Mouse (Mus musculus) erythroblast, embryonic 14.5 days (primary cell): ENCODE results near the gene Il4i1. TPM values are rescaled to one million over a fixed set of nuclear protein-coding genes. Genes with fewer than 3 reads are reported as not detected.

Experiments used
- H3K27me3 ChIP-seq: 2 replicates; pipeline ENCODE4 v1.6.1; 2012; ENCODE audit warnings: inconsistent platforms; ENCODE audit not compliant: control insufficient read depth
- H3K36me3 ChIP-seq: 2 replicates; pipeline ENCODE4 v1.6.1; 2012; ENCODE audit warnings: mild to moderate bottlenecking, inconsistent platforms; ENCODE audit not compliant: control insufficient read depth
- H3K4me1 ChIP-seq: 2 replicates; pipeline ENCODE4 v1.6.1; 2012; ENCODE audit warnings: inconsistent platforms; ENCODE audit not compliant: control insufficient read depth
- H3K4me3 ChIP-seq: replicated peaks from 2 replicates; pipeline ENCODE3; 2012; ENCODE audit warnings: moderate library complexity, mild to moderate bottlenecking, inconsistent platforms
- H3K9me3 ChIP-seq: 2 replicates; pipeline ENCODE4 v1.6.1; 2012; ENCODE audit warnings: low read length, inconsistent platforms, mixed read lengths; ENCODE audit not compliant: control insufficient read depth
- GATA1 ChIP-seq: IDR thresholded peaks from 2 replicates; pipeline ENCODE4 v1.6.1; 2012; ENCODE audit warnings: low read length, inconsistent platforms, mixed read lengths
- TAL1 ChIP-seq: IDR thresholded peaks from 3 replicates; pipeline ENCODE4 v1.6.1; 2012; ENCODE audit warnings: low read length, inconsistent platforms, mixed read lengths
- polyA plus RNA-seq: library from polyadenylated mRNA; stranded (reverse); fragments of >175 nt; gene quantifications from 2 replicates; pipeline ENCODE4 v1.2.3, GENCODE M21; 2012

The Il4i1 gene
- polyA plus RNA-seq, 1 experiment: 0.12 TPM

DNA sequence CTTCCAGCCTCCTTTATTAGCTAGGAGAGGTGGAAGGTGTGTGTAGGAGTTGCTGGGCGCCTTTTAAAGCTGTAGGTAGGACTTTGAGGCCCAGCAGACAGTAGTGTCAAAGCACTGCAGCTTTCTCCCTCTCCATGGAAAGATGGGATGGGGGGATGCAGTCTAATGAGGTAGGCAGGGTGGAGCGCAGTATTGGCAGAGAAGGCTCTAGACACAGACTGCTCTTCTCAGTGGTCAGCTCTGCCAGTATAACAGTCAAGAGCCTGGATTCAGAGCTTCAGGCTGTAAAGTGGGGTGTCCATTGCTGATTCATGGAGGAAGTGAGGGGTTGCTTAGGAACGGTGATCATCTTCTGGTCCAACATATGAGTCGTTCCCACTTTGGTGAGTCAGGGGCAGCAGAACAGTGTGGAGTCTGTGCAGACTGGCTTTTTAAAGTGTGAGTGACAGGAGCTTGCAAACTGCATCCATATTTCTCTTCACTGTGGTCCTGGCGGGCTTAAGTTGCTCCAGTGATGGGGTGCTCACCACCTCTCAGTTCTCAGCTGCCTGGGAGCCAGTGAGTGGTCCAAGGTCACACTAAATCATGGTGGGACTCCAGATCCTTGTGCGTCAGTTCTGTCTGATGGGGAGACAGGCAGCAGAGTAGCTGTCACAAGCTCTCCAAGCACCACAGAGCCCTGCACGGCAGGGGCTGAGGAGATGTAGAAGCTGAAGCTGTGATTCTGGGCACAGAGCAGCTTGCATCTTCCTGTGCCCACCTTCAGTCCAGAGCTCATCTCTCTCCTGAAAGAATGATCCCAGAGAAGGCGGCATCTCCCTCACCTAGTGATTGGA, 34.8 kb downstream of the Il4i1 start:
- H3K36me3 ChIP-seq: peaks cover 45% of the 10 kb centered on the region

DNA sequence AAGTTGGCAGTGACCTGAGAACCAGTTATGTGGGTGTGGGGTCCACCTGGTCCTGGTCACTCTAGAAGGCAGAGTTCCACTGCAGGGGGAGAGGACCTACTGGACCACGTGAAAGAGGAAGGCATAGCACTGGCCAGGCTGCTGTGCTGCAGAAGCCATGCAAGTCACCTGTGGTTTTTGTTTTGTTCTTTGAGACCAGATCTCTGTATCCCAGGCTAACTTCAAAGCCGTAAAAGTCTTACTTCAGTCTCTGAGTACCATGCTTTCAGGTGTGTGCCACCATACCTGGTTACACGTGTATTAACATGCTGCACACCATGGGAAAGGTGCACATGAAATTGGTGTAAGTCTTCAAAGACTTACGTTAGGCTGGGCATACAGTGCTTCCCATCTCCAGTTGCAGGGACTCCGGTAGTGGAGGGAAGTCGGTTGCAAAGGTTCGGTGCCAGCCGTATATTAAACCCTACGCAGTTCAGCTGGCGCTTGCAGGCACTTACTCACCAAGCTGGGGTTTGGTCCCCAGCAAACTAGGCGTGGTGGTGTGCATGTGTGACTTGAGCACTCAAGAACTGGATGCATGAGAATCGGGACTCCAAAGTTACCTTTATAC, 35.5 kb downstream of the Il4i1 start:
- no peaks in the 10 kb centered on the region for H3K9me3 ChIP-seq
- H3K4me1 ChIP-seq: peaks cover 90% of the 10 kb centered on the region
- TF ChIP-seq TAL1: no peak
- TF ChIP-seq GATA1: no peak
- H3K27me3 ChIP-seq: no peaks in the 10 kb centered on the region
- H3K36me3 ChIP-seq: peaks cover 37% of the 10 kb centered on the region
- peak overlapping the region; percentile 76 for H3K4me3 ChIP-seq

More for the DNA sequence above, 34.8 kb downstream of the Il4i1 start:
- H3K9me3 ChIP-seq: no peaks in the 10 kb centered on the region
- no peaks in the 10 kb centered on the region for H3K27me3 ChIP-seq
- H3K4me3 ChIP-seq: peak overlapping the region; percentile 76
- TF ChIP-seq GATA1: no peak
- H3K4me1 ChIP-seq: peaks cover 85% of the 10 kb centered on the region

GRCm38 (mm10) chr7:44852259-44853027, 36.3 kb downstream of the Il4i1 start:
- Histone ChIP-seq H3K9me3 (no peaks in the 10 kb centered on the region), H3K4me1 (peaks cover 93% of the 10 kb centered on the region), H3K4me3 (peak overlapping the region; percentile 29), H3K36me3 (peaks cover 33% of the 10 kb centered on the region), H3K27me3 (no peaks in the 10 kb centered on the region)
- TF ChIP-seq TAL1 (no peak), GATA1 (no peak)

DNA sequence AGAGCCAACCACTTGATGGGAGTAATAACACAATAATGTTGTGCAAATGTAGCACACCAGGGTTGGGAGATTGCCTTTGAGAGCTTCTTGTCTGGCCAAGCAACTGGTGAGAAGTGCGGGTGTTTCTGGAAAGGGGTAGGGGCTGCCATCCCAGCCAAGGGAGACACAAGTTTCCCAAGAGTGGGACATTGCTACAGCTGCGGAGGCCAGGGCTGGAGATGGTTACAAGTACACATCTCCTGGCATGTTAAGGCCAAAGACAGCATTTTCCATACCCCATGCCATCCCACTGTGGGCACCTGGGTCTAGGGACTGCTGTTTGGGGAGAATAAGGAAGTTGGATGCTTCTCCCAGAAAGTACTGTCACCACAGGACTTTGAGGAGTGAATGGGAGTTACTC, 36.9 kb downstream of the Il4i1 start:
- TF ChIP-seq TAL1 (no peak), GATA1 (no peak)
- Histone ChIP-seq H3K4me1 (peaks cover 93% of the 10 kb centered on the region), H3K9me3 (no peaks in the 10 kb centered on the region), H3K36me3 (peaks cover 30% of the 10 kb centered on the region), H3K27me3 (no peaks in the 10 kb centered on the region), H3K4me3 (peak overlapping the region; percentile 73)

DNA sequence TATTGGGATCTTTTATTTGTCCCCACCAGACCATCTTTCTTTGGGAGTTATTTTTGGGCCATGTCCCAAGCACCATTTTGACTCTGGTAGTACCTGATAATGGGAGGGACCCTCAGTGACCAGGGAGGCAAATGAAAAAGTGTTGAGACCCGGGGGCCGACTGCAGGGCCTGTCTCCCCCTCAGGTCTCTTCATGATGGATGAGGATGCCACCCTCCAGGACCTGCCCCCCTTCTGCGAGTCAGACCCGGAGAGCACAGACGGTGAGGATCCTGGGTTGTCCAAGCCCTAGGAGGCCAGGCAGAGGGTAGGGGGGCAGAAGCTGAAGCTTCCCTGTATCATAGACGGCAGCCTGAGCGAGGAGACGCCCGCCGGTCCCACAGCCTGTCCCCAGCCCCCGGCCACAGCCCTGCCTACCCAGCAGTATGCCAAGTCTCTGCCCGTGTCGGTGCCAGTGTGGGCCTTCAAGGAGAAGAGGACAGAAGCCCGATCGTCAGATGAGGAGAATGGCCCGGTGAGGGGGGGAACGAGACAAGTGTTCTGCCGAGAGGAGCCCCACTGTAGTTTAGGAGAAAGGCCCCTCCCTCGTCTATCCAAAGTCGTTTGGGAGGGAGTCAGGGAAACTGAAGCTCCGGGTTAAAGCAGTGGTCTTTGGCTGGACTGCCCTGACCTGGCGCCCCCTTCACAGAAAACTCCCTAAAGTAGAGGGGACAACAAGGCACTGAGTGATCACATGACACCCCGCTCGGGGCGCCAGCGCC, 37.6 kb downstream of the Il4i1 start:
- peaks cover 35% of the 10 kb centered on the region for H3K36me3 ChIP-seq

DNA sequence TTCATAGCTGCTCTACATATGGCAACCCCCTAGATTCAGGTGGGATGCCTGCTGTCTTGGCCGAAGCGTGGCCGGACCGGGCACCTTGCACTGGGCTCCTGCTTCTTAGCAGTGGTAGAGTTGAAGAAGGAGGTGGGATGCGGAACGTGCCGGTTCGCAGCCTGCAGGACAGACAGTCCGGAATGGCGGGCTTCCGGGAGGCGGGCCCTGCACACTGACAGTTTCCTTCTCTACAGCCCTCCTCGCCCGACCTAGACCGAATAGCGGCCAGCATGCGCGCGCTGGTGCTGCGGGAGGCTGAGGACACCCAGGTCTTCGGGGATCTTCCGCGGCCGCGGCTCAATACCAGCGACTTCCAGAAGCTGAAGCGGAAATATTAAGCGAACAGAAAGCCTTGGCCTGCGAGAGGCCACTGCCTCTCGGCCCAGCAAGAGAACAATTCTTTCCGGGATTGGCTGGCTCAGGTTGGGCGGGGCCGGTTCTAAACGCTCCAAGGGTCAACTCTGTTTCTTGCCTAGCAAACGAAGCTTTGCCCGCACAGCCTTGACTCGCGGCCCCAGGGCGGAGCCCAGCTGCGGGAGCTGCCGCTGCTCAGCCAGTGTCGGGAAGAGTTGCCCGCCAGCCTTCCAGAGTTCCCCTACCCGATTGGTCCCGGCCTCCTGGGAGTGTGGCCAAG, 38.3 kb downstream of the Il4i1 start:
- Histone ChIP-seq H3K9me3 (no peaks in the 10 kb centered on the region), H3K36me3 (peaks cover 40% of the 10 kb centered on the region), H3K27me3 (no peaks in the 10 kb centered on the region), H3K4me1 (peaks cover 97% of the 10 kb centered on the region), H3K4me3 (peak overlapping the region; percentile 73)
- TF ChIP-seq TAL1 (no peak), GATA1 (no peak)

More for the DNA sequence above, 37.6 kb downstream of the Il4i1 start:
- no peak for TF ChIP-seq TAL1
- TF ChIP-seq GATA1: no peak
- H3K27me3 ChIP-seq: no peaks in the 10 kb centered on the region
- peak overlapping the region; percentile 73 for H3K4me3 ChIP-seq
- no peaks in the 10 kb centered on the region for H3K9me3 ChIP-seq
- peaks cover 95% of the 10 kb centered on the region for H3K4me1 ChIP-seq

GRCm38 (mm10) chr7:44855036-44855435, 38.8 kb downstream of the Il4i1 start:
- Histone ChIP-seq H3K4me3 (peak overlapping the region; percentile 73), H3K9me3 (no peaks in the 10 kb centered on the region), H3K4me1 (peaks cover 98% of the 10 kb centered on the region), H3K36me3 (peaks cover 46% of the 10 kb centered on the region), H3K27me3 (no peaks in the 10 kb centered on the region)
- TF ChIP-seq TAL1 (no peak), GATA1 (no peak)

- Histone ChIP-seq H3K4me1 (peaks cover 97% of the 10 kb centered on the region), H3K36me3 (peaks cover 54% of the 10 kb centered on the region), H3K4me3 (peak overlapping the region; percentile 73), H3K9me3 (no peaks in the 10 kb centered on the region), H3K27me3 (no peaks in the 10 kb centered on the region)
- TF ChIP-seq GATA1: no peak
- no peak for TF ChIP-seq TAL1
Measured at GRCm38 (mm10) chr7:44856265-44856916, 40.2 kb downstream of the Il4i1 start.
